Mouse (Mus musculus) hindbrain, embryonic 12.5 days (tissue): ENCODE data around the gene Srsf3. TPM values are rescaled to one million over a fixed set of nuclear protein-coding genes. Genes with fewer than 3 reads are reported as not detected.
A peak's percentile ranks its signal among the peaks of the same experiment; 100 is the strongest.
"Not testable (repeated sequence)": the region's sequence is repeated elsewhere in the genome, so short reads cannot be mapped to it uniquely, and the experiment has no call there.

ENCODE experiments used
- ATAC-seq: fragments of 200-750 bp; cut with Nextera tagmentation; 2 replicates; pipeline ENCODE4 v1.8.0; 2017; ENCODE audit warnings: moderate TSS enrichment; ENCODE audit not compliant: low FRiP score
- H3K27ac ChIP-seq: fragments of 300-500 bp; sonication (generic); 2 replicates; pipeline ENCODE4 v1.5.1; 2016; ENCODE audit warnings: mild to moderate bottlenecking
- H3K27me3 ChIP-seq: fragments of 300-500 bp; sonication (generic); 2 replicates; pipeline ENCODE4 v1.6.1; 2016; ENCODE audit warnings: mild to moderate bottlenecking
- H3K36me3 ChIP-seq: fragments of 300-500 bp; sonication (generic); 2 replicates; pipeline ENCODE4 v1.6.1; 2016; ENCODE audit warnings: mild to moderate bottlenecking
- H3K4me1 ChIP-seq: fragments of 300-500 bp; sonication (generic); 2 replicates; pipeline ENCODE4 v1.6.1; 2016
- H3K4me2 ChIP-seq: fragments of 300-500 bp; sonication (generic); replicated peaks from 2 replicates; pipeline ENCODE4 v1.6.1; 2016; ENCODE audit warnings: mild to moderate bottlenecking
- H3K4me3 ChIP-seq: fragments of 300-500 bp; sonication (generic); 2 replicates; pipeline ENCODE4 v1.5.1; 2016; ENCODE audit warnings: mild to moderate bottlenecking
- H3K9ac ChIP-seq: fragments of 300-500 bp; sonication (generic); 2 replicates; pipeline ENCODE4 v1.6.1; 2016; ENCODE audit warnings: mild to moderate bottlenecking, moderate library complexity
- H3K9me3 ChIP-seq: fragments of 300-500 bp; sonication (generic); replicated peaks from 2 replicates; pipeline ENCODE4 v1.6.1; 2016; ENCODE audit warnings: mild to moderate bottlenecking
- WGBS: fragments of 180-500 bp; shearing (Covaris S2); methylation state at CpG from one replicate; pipeline ENCODE4 v1.1.7; 2016; 5-methylcytosine and 5-hydroxymethylcytosine counted together
- polyA plus RNA-seq: library from polyadenylated mRNA; unstranded; fragments of >200 nt; fragmentation: Nextera tagmentation; extraction: Ambion mirVana; gene quantifications from 2 replicates; pipeline ENCODE4 v1.2.1, GENCODE M21; 2016

The Srsf3 gene
- polyA plus RNA-seq, 1 experiment from 2014 or later = 662 TPM

DNA sequence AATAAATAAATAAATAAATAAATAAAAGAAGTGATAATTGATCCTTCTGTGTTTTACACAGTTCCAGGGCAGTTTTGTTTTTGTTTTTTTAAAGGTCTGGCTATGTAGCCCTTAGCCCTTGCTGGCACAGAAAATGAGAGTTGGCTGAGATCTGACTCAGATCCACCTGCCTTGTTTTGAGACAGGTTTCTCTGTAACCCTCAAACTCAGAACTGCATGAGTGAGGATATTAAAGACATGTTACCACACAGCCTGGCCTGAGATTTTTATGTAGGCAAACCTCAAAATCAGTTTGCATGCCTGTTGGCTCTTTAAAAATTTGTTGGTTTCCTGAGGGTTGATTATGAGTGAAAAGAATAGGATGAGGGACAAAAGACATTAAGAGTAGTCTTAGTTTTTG, 3.1 kb downstream of the Srsf3 start:
- H3K9me3 ChIP-seq = no peaks in the 10 kb centered on the region
- peak overlapping the region; percentile 86 for H3K4me2 ChIP-seq
- H3K4me1 ChIP-seq = peaks cover 32% of the 10 kb centered on the region
- peaks cover 41% of the 10 kb centered on the region for H3K36me3 ChIP-seq
- H3K27ac ChIP-seq = no peak overlapping the region
- peak overlapping the region; percentile 66 for H3K4me3 ChIP-seq
- no peaks in the 10 kb centered on the region for H3K27me3 ChIP-seq
- no peak for ATAC-seq
- H3K9ac ChIP-seq = 0 out of 2 replicates have a peak overlapping the region, but pooled peaks have one; percentile 47

DNA sequence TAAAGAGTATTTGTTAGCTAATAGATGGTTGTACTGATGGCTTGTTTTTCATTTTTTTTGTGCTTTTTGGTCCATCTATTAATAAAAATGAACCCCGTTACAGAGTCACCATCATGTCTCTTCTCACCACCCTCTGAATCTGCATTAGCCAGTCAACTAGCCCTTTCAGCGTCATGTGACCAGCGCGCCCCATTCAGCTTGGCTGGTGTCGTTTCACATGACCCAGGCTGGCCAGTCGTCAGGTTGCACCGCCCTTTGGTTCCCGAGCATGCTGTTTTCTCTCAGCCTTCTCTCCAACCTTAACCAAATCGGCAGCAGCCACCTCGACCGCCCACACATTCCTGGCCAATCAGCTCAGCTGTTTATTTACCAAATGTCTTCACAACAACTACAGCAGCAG, 6.9 kb downstream of the Srsf3 start:
- Histone ChIP-seq H3K4me1 (peaks cover 26% of the 10 kb centered on the region), H3K36me3 (peaks cover 68% of the 10 kb centered on the region), H3K27me3 (no peaks in the 10 kb centered on the region), H3K27ac (no peak overlapping the region), H3K4me3 (no peak overlapping the region), H3K4me2 (no peak overlapping the region), H3K9me3 (no peaks in the 10 kb centered on the region), H3K9ac (no peak overlapping the region)
- ATAC-seq = no peak
- WGBS = 74% methylated on average over 11 of the region's 11 CpGs

DNA sequence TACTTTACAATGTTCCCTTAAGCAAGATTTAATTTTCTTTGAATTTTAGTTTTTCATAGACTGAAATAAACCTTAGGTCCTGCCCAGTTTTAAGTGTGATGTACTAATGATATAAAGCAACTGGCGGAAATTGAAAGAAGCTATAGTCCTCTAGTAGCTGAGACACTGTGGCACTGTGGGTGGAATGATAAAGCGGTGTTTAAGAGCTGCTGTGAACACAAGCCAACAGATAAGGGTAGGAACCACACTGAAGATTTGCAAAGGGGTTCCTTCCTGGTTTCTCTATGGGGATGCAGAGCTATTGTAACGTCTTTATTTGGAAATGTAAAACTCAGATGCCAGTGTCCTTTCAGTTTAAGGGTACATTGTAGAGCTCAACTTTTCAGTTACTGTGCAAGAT, 9.2 kb downstream of the Srsf3 start:
- not testable (repeated sequence) for H3K4me3 ChIP-seq, H3K4me1 ChIP-seq, H3K27ac ChIP-seq, H3K4me2 ChIP-seq, H3K9me3 ChIP-seq, H3K9ac ChIP-seq, H3K27me3 ChIP-seq, ATAC-seq
- peaks cover 85% of the 10 kb centered on the region for H3K36me3 ChIP-seq
- 89% methylated on average over 3 of the region's 3 CpGs for WGBS

DNA sequence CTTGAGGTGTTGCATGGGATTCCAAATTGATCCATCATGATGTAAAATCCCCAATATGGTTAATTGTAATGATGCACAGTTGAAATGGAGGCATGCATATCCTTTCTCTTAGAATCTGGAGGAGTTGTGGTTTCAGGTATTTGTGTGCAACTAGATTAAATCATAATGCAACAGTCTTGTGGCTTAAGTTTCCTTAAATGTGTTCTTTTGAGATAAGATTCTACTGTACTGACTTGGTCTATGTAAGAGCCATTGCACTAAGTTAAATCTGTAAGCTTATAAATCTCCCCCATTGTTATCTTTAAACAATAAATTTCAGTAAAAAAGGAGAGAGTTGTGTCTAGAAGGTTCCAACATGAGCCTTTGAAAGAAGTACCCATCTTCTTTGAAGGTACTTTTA, 10.1 kb downstream of the Srsf3 start:
- H3K9me3 ChIP-seq = no peaks in the 10 kb centered on the region
- H3K36me3 ChIP-seq = peaks cover 79% of the 10 kb centered on the region
- peaks cover 2% of the 10 kb centered on the region for H3K4me1 ChIP-seq
- no peaks in the 10 kb centered on the region for H3K27me3 ChIP-seq
- ATAC-seq = no peak
- no peak overlapping the region for H3K4me3 ChIP-seq
- H3K9ac ChIP-seq = no peak overlapping the region
- no peak overlapping the region for H3K27ac ChIP-seq
- no peak overlapping the region for H3K4me2 ChIP-seq

DNA sequence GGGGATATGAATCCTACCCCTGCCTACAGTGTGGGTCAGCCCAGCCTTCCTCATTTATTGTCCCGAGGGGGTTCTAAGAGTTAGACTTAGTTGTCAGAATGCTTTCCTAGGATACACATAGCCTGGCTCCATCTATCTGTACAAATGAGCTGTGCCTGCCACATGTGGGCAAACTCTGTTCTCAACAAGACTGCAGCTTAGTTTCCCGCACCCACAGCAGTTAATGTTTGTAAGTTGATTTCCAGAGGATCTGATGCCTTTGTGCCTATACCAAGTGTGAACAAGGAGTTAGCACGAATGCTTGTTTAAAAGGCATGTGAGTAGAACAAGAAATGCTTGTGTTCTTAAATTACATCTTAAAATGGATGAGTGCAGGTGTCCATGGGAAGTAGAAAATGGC, 11.2 kb downstream of the Srsf3 start:
- Histone ChIP-seq H3K9me3 (no peaks in the 10 kb centered on the region), H3K9ac (no peak overlapping the region), H3K27ac (no peak overlapping the region), H3K36me3 (peaks cover 76% of the 10 kb centered on the region), H3K27me3 (no peaks in the 10 kb centered on the region), H3K4me3 (no peak overlapping the region), H3K4me2 (no peak overlapping the region), H3K4me1 (no peaks in the 10 kb centered on the region; the same call in 1 of the 2 replicates)
- ATAC-seq = no peak
- WGBS = 93% methylated on average over 3 of the region's 3 CpGs

DNA sequence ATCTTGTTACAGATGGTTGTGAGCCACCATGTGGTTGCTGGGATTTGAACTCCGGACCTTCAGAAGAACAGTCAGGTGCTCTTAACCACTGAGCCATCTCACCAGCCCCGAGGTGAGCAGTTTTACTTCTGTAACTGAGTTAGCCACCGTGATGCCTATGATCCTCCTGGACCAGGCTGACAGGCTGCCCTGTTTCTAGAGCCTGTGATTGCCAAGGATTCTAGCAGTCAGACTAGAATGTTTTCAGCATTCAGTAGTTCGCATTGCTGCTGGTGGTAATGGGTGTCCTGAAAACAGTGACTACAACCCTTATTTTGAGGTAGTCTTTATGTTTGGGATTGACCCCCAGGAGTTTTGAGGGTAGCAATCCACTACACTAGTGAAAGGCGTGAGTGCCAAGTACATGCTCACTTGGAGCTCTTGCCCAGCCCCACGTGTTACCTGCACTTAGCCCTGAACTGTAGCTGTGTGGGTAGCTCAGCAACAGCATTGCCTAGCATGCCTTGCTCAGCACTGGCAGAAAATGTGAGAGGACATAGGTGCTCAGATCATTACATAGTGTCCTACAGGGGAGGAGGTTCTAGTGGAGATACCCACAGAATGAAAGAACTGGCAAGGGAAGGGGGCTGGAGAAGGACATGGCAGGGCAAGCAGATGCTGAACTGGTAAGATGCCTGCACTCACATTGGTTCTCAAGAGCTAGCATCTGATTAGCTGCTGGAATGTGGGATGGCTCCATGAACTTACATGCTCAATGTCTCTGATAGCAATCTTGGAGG, 11.9 kb downstream of the Srsf3 start:
- peaks cover 3% of the 10 kb centered on the region for H3K4me1 ChIP-seq
- no peak for ATAC-seq
- no peaks in the 10 kb centered on the region for H3K9me3 ChIP-seq
- WGBS = 88% methylated on average over 6 of the region's 6 CpGs
- H3K9ac ChIP-seq = no peak overlapping the region
- H3K27ac ChIP-seq = no peak overlapping the region
- H3K4me3 ChIP-seq = no peak overlapping the region
- H3K27me3 ChIP-seq = no peaks in the 10 kb centered on the region
- H3K4me2 ChIP-seq = no peak overlapping the region
- peaks cover 69% of the 10 kb centered on the region for H3K36me3 ChIP-seq

DNA sequence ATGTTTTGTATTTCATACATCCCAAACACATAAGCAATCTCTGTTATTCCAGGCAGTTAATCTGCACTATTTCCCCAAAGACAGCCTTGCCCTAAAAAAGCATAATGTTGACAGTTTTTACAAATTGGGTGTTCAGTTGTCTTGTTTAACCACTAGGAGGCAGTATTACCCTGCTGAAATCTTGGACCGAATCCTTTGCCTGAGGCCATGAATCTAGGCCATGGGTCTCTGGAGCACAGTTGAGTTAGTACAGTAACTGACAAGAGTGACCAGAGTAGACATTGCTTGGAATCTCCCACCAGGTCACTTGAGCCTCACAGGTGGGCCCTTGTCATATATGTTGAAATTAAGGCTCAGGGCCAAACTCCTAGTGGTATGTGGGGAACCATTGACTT, 12.5 kb downstream of the Srsf3 start:
- no peak overlapping the region for H3K27ac ChIP-seq
- H3K4me2 ChIP-seq = no peak overlapping the region
- H3K4me1 ChIP-seq = peaks cover 3% of the 10 kb centered on the region; the same call in 1 of the 2 replicates
- no peaks in the 10 kb centered on the region for H3K27me3 ChIP-seq
- WGBS = 83% methylated on average over 1 of the region's 1 CpGs
- H3K36me3 ChIP-seq = peaks cover 63% of the 10 kb centered on the region
- no peaks in the 10 kb centered on the region for H3K9me3 ChIP-seq
- ATAC-seq = 0 out of 2 replicates have a peak, but pooled peaks have one; percentile 12
- no peak overlapping the region for H3K4me3 ChIP-seq
- no peak overlapping the region for H3K9ac ChIP-seq

DNA sequence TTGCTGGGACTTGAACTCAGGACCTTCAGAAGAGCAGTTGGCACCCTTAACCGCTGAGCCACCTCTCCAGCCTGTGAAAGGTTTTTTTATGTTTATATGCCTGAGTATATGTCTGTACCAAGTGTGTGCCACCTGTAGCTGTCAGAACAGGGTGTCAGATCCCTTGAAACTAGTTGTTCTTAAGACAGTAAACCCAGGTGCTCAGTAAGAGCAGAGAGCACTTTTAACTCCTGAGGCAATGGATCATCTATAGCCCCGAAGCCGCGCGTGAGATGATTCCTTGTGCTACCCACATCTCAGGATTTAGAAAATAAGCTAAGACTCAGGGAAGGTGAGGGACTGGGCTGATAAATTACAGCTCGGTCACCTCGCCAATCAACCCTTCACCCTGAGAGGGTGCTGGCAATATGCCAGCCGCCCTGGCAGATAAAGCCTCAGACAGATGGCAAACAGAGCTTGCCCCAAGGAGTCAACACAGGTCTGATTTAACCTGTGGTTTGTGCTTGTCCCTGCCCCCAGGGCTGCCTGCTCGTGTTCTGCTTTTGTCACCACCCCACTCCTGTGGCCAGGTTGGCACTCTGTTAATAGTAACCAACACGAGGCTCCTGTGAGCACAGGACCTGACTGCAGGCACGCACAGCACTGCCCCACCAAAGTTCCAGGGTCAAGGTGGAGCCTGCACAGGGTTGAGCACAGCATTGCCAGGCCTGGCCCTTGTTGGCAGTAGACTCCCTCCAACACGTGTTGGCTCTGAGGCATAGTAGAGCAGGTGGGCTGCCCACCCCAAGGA, 13.5 kb downstream of the Srsf3 start:
- H3K4me3 ChIP-seq = no peak overlapping the region
- H3K9ac ChIP-seq = no peak overlapping the region
- 73% methylated on average over 12 of the region's 12 CpGs for WGBS
- no peak overlapping the region for H3K4me2 ChIP-seq
- H3K27ac ChIP-seq = no peak overlapping the region
- peaks cover 53% of the 10 kb centered on the region for H3K36me3 ChIP-seq
- peaks cover 6% of the 10 kb centered on the region for H3K4me1 ChIP-seq
- no peaks in the 10 kb centered on the region for H3K9me3 ChIP-seq
- ATAC-seq = 0 out of 2 replicates have a peak, but pooled peaks have one; percentile 21
- H3K27me3 ChIP-seq = no peaks in the 10 kb centered on the region

DNA sequence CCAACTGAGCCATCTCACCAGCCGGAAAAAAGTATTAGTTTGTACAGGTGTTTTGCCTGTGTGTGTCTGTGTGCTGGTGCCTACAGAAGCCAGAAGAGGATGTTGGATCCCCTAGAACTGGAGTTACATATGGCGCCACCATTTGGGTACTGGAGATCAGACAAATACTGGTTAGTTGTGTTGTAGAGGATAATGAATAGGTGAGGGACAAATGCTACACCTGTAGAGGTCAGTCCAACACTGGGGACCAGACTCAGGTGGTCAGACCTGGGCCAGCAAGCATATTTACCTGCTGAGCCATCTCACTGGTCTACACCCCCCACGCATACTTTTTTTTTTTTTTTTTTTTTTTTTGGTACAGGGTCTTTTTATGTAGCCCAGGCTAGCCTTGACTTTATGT, 14.4 kb downstream of the Srsf3 start:
- no peak overlapping the region for H3K4me3 ChIP-seq
- no peaks in the 10 kb centered on the region for H3K27me3 ChIP-seq
- no peaks in the 10 kb centered on the region for H3K9me3 ChIP-seq
- peaks cover 6% of the 10 kb centered on the region for H3K4me1 ChIP-seq
- 82% methylated on average over 3 of the region's 3 CpGs for WGBS
- H3K36me3 ChIP-seq = peaks cover 47% of the 10 kb centered on the region
- no peak overlapping the region for H3K4me2 ChIP-seq
- no peak for ATAC-seq
- no peak overlapping the region for H3K9ac ChIP-seq
- no peak overlapping the region for H3K27ac ChIP-seq

DNA sequence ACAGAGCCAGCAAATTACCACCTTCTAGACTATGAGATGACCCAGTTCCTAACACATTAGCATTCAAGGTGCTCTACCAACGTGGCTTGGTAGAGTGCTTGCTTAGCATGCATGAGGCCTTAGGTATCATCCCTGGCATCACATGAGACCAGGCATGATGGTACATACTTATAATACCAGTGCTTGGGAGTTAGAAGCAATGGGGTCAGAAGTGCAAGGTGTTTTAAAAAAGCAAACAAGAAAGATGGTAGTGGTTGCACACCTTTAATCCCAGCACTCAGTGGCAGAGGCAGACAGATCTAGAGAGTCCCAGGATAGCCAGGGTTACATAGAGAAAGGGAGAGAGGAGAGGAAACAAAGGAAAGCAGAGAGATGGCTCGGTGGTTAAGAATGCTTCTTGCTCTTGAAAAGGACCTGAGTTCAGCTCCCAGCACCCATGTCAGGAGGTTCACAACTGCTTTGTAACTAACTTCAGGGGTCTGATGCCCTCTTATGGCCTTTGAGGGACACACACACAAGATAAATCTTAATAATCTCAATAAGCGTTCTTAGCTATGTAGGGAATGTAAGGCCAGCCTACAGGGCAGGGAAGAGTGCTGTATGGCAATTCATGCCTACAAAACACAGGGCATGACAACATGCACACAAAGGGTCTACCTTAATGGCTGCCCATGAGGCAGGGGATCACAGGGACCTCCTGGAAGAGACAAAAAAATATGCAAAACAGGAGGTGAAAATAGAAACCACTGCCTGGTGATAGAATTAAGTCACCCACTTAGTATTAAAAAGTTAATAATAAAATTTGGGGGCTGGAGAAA, 15.5 kb downstream of the Srsf3 start:
- ATAC-seq = no peak
- H3K9ac ChIP-seq = no peak overlapping the region
- H3K9me3 ChIP-seq = no peaks in the 10 kb centered on the region
- H3K4me1 ChIP-seq = peaks cover 6% of the 10 kb centered on the region
- peaks cover 44% of the 10 kb centered on the region for H3K36me3 ChIP-seq
- H3K4me2 ChIP-seq = no peak overlapping the region
- WGBS = 71% methylated on average over 3 of the region's 3 CpGs
- H3K27ac ChIP-seq = no peak overlapping the region
- no peak overlapping the region for H3K4me3 ChIP-seq
- H3K27me3 ChIP-seq = no peaks in the 10 kb centered on the region

DNA sequence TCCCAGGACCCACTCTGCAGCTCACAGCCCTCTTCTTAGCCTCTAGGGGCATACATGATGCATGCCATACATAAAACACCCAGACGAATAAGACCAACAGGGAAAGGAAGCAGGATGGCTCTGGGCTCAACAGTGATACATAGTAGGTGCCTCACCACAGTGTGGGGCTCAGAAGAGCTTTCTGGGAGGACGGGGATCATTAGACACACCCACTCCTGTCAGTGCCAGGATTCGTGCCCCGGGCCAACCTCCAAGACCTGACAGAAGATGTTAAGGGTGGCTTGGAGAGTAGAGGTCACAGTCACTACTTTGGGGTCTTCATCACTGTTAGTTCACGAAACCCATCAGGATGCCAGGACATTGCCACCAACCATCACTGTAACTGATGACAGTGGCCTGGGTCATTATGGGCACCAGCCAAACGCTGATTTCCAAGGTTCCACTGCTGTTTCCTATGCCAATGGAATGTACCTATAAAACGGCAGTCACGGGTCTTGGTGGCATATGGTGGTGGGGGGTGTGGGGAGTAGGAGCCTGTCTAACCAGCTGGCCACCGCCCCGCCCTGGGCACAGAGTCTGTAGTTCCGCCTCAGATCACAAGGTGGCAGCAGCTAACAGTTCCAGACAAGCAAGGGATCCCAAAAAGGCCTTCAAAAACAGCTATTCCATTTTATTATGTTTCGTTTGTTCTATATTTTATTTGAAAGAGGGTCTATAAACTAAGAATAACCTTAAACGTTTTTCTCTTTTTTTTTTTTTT, 16.5 kb downstream of the Srsf3 start:
- 22% methylated on average over 13 of the region's 13 CpGs for WGBS
- no peaks in the 10 kb centered on the region for H3K27me3 ChIP-seq
- H3K4me2 ChIP-seq = no peak overlapping the region

More for the DNA sequence above, 16.5 kb downstream of the Srsf3 start:
- no peaks in the 10 kb centered on the region for H3K9me3 ChIP-seq
- H3K27ac ChIP-seq = no peak overlapping the region
- no peak overlapping the region for H3K4me3 ChIP-seq
- peaks cover 6% of the 10 kb centered on the region for H3K4me1 ChIP-seq
- no peak overlapping the region for H3K9ac ChIP-seq
- ATAC-seq = peak; percentile 26; the same call in 1 of the 2 replicates
- peaks cover 34% of the 10 kb centered on the region for H3K36me3 ChIP-seq
